Mouse (Mus musculus): Measurements from ENCODE around the gene Tcea2.

Tcea2 gene

GRCm38 (mm10) chr2:181679951-181680715 lies at the start of gene Tcea2:
TSS of gene Tcea2 (plus strand) at chr2:181680310.
- DNase-seq (ENCODE audit: low spot score in 2 of 2): peak; percentile 83 to 84

DNA sequence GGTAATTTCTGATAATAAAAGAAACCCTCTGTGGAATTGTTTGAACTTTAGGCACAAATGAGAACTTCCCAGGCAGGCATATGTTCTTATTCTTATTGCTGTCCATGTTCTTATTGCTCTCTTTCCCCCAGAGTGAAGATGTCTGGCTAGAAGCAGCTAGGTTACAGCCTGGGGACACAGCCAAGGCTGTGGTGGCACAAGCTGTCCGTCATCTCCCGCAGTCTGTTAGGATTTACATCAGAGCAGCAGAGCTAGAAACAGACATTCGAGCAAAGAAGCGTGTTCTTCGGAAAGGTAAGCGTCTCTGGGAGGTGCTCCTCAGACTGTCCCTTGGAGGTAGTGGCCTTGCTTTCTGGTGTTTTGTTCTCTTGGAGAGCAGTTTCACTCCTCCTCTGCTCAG lies 47.5 kb upstream of the Tcea2 start:
- no peak for DNase-seq (ENCODE audit: low spot score in 2 of 2)

DNA sequence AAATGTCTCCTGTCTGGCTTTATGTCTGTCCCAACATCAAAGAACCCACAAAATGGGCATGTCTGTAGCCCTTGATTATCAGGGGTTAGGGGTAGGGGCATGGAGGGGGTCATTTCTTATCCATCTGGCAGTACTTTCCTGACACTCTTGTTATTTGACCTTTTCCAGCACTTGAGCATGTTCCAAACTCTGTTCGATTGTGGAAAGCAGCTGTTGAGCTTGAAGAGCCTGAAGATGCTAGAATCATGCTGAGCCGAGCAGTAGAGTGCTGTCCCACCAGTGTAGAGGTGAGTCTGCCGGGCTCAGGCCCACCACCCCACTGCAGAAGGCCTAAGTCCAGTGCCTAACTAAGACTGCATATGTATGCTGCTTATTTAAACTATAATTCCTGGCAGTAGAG lies 44.2 kb upstream of the Tcea2 start:
- DNase-seq (ENCODE audit: low spot score in 2 of 2): no peak

DNA sequence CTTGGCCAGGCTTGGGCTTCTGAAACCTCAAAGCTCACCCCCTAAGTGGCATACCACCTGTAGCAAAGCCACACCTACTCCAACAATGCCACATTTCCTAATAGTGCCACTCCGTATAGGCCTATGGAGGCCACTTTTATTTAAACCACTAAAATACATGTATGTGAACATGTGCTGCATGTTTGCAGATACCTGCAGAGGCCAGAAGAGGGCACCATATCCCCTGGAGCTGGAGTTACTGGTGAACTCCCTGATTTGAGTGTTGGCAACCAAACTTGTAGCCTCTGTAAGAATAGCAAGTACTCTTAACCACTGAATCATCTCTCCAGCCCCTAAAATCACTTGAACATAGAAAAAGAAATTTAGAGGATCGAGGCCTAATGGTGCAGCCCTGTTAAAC lies 35.7 kb upstream of the Tcea2 start:
- peak; percentile 34 to 51 for DNase-seq (ENCODE audit: low spot score in 2 of 2)

- DNase-seq (ENCODE audit: low spot score in 2 of 2): no peak
Observed at GRCm38 (mm10) chr2:181645666-181646065, 34.4 kb upstream of the Tcea2 start.

DNA sequence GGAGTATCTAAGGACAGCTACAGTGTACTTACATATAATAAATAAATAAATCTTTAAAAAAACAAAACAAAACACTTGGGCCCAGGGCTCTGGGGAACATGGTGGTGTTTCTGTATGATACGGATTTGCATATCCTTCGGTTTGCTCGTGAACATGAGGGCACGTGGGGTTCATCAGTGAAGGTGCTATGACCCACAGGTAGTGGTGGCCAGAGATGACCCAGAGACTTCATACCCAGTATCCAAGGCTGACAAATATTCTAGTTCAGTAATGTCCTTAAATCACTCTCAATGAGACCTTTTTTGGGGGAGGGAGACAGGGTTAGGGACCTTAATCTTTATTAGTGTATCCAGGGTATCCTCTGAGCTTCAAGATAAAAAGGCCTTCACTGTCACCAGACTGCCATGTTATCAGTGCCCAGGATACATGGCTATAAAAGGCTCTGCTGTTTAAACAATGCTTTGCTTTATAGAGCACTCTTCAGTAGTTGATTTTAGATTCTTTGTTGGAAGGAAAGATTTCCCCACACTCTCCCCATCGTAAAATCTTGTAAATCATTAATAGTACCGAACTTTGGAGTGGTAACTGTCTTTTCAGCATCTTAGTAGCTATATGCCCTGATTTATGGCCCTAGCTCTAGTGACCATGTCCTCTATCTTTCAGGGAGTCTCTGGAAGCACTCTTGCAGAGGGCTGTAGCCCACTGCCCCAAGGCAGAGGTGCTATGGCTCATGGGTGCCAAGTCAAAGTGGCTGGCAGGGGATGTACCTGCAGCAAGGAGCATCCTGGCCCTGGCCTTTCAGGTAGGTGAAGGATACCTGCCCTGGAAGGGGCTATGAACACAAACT lies 33.3 kb upstream of the Tcea2 start:
- DNase-seq (ENCODE audit: low spot score in 2 of 2): no peak

GRCm38 (mm10) chr2:181648926-181649325 lies 31.2 kb upstream of the Tcea2 start:
- DNase-seq (ENCODE audit: low spot score in 2 of 2): peak; percentile 34 to 36

GRCm38 (mm10) chr2:181653065-181653464 lies 27.0 kb upstream of the Tcea2 start:
- no peak for DNase-seq (ENCODE audit: low spot score in 2 of 2)

DNA sequence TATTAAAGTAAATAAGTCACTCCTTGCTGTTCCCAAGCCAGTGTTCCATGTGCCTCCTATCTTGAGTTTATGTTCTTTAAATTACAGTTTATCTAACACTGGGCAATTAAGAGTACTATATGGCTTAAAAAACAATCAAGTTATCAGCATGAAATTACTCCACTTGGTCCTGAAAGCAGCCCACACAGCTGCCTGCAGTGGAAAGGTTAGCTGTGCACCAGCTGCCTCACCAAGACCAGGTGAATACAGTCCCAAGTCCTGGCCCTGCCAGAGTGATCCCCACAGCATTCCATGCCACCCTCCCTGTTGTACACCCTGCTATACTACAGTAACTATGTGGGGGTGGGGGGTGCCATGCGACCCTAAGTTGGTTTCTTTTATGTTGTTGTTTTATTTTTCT lies 26.6 kb upstream of the Tcea2 start:
- no peak for DNase-seq (ENCODE audit: low spot score in 2 of 2)

- DNase-seq (ENCODE audit: low spot score in 2 of 2): no peak
Observed at GRCm38 (mm10) chr2:181656734-181657133, 23.4 kb upstream of the Tcea2 start, which contains the start of gene Gm29797. TSS of gene Gm29797 (plus strand) at chr2:181657034.

- no peak for DNase-seq (ENCODE audit: low spot score in 2 of 2)
Observed at GRCm38 (mm10) chr2:181657441-181657840, 22.7 kb upstream of the Tcea2 start.

- DNase-seq (ENCODE audit: low spot score in 2 of 2): no peak
Observed at GRCm38 (mm10) chr2:181658528-181658927, 21.6 kb upstream of the Tcea2 start.

GRCm38 (mm10) chr2:181658930-181659555 lies 21.1 kb upstream of the Tcea2 start:
- peak; percentile 56 to 64 for DNase-seq (ENCODE audit: low spot score in 2 of 2)

DNA sequence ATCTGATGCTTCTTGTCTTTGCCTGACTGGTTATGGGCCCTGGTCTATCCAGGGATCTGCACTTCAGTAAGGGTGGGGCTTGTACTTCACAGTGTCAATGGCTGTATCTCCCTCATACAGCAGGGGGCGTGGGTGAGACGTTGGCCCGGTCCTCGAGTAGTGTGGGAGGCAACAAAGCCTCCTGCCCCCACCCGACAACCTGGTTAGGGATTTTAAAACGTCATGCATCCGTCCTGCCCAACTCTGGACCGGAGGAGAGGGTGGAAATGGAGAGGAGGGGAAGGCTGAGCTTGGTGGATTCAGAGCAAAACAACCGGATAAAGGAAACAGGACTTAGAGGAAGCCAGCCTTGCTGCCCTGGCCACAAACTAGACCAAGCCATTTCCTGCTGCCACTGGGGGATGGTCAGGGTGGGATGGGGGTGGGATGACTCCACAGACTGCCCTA lies 20.5 kb upstream of the Tcea2 start:
- peak; percentile 80 to 82 for DNase-seq (ENCODE audit: low spot score in 2 of 2)

GRCm38 (mm10) chr2:181662620-181663297 lies 17.4 kb upstream of the Tcea2 start:
- no peak for DNase-seq (ENCODE audit: low spot score in 2 of 2)

DNA sequence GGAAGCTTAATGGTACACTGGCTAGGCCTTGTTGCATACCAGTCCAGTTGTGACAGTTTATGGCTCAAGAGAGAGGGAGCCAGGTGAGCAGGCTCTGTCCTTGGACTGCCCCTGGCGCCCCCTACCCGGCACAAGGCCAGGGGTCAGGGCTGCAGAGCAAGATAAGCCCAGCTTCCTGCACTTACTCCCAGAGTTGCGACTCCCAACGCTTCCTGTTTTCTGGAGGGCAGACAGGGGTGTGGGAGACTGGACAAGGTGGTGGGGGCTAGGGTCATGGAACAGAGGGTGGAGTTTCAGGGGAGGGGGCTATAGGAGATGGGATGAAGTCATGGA lies 16.8 kb upstream of the Tcea2 start:
- no peak for DNase-seq (ENCODE audit: low spot score in 2 of 2)

GRCm38 (mm10) chr2:181670285-181670912 lies 9.7 kb upstream of the Tcea2 start:
- DNase-seq (ENCODE audit: low spot score in 2 of 2): no peak

- DNase-seq (ENCODE audit: low spot score in 2 of 2): peak in 1 of 2 experiments; percentile 37
Observed at GRCm38 (mm10) chr2:181670913-181671311, 9.2 kb upstream of the Tcea2 start.

DNA sequence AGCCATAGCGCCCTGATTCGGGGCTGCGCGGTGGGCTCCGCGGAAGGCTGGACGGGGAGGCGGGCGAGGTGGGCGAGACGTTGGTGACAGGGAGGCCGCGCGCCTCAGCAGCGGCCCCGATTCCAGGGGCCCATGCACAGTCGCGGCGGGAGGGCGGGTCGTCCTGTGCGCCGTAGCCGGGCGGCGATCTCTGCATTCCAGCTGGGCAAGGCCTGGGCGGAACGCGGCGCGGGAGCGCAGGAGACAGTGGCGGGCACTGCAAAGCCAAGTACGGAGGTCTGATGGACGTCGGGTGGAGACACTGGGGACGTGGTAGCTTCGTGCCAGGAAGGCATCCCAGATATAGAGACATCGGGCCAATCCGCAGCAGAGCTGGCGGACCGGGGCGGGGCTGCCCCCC lies 8.8 kb upstream of the Tcea2 start, which contains the start of gene Sox18:
Gene Sox18, minus strand, starts transcription at position 315 of the 400 bp plus-strand sequence.
- peak in 1 of 2 experiments; percentile 32 for DNase-seq (ENCODE audit: low spot score in 2 of 2)

DNA sequence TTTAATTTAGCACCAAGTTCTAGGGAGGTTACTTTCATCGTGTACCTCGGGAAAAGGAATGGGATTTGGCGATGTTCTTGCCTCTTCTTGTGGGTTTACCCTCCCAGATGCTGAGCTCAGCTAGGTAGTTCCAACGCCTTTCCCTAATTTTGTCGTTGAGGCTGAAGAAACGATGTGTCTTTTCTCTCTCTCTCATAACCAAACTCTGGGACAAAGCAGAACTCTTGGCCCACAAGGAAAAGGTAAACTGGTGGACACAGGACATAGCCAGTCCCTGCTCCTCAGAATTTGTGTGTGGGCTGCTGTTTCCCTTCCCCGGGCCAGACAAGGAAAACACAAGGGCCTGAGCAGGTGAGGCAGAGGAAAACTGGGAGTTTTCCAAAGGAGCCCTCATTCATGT lies 8.1 kb upstream of the Tcea2 start:
- DNase-seq (ENCODE audit: low spot score in 2 of 2): no peak

GRCm38 (mm10) chr2:181673501-181673900 lies 6.6 kb upstream of the Tcea2 start:
- no peak for DNase-seq (ENCODE audit: low spot score in 2 of 2)

Data from right cerebral cortex, postnatal 10 days (tissue).